Mouse (Mus musculus) lung, postnatal 4 days (tissue): ENCODE data around the gene Gm26657.

Source experiments
- DNase-seq, 2 experiments: peaks; one replicate each; pipeline ENCODE4 v3.0.0; 2021

The Gm26657 gene

DNA sequence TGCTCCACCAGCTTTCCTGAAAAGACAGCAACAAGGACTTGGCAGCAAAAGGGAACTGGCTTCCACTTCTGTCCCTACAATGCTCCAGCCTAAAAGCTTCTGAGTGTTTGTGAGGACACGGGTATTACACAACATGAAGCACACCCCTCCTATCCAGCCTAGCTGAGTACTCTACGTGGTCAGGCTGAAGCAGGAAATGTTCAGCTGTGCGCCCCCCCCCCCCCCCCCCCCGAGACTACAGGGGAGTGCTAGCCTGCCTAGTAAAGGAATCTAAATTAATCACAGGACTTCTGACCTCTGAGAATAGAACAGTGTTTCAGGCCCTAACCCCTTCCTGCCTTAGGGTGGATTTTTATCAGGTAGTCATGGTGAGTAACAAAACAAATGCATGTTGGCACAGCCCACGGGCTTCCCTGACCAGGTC is 28.0 kb downstream of the Gm26657 start:
- DNase-seq, result peak; percentile 26 to 34

DNA sequence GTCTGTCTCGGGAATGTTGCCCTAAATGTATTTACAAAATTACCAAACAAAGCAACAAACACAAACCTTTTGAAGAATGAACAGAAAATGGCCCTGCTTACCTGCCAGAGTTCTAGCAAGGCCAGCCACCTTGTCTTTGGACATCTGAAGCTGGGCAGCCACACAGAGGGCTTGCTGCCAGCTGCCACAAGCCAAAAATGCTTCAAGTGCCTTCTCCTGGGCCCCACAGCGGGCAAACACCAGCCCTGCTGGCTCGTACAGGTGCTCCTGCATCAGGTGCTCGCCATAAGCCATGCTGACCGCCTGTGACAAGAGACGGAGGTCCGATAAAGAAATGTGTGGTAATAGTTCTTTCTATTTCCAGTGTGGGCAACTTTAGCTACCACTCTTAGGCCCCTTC is 29.0 kb downstream of the Gm26657 start:
- DNase-seq, result peak; percentile 38 to 74

GRCm38 (mm10) chr4:56771065-56771464 is 31.2 kb downstream of the Gm26657 start:
- DNase-seq, result no peak
